Mouse (Mus musculus): ENCODE data around the gene Hspb1. TPM values are rescaled to one million over a fixed set of nuclear protein-coding genes. Genes with fewer than 3 reads are reported as not detected.
A peak's percentile ranks its signal among the peaks of the same experiment; 100 is the strongest.

Hspb1 gene
- polyA plus RNA-seq (2014; fragmentation: Nextera tagmentation; extraction: Ambion mirVana), result 27.3 and 38.2 TPM in 2 replicates

DNA sequence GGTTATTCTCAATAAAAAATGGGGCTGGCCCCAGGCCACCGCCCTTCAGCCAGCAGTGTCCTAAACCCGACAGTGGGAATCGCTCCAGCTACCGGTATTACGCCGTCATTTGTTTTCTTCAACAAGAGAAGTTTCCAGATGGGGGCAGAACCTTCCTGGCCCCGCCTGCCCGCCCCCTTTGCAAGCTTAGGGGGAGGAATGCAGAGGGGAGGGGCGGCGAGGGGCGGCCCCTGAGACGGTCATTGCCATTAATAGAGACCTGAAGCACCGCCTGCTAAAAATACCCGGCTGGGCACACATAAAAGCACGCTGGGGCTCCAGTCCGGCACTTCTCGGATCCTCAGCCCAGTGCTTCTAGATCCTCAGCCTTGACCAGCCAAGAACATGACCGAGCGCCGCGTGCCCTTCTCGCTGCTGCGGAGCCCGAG, at the start of gene Hspb1:
Gene Hspb1, plus strand, starts transcription at position 245 of the 428 bp plus-strand sequence.
- Histone ChIP-seq H3K9me3 (replicated peaks; ENCODE audit: control insufficient read depth, low read length) (no peaks in the 10 kb centered on the region), H3K4me1 (ENCODE audit: control insufficient read depth, insufficient read depth, low read length) (no peaks in the 10 kb centered on the region; the same call in 1 of the 2 replicates), H3K4me3 (ENCODE audit: low read depth, low read length) (peak within 1 kb of the TSS; percentile 23), H3K27me3 (ENCODE audit: control insufficient read depth, insufficient read depth, low read length) (peaks cover 13% of the 10 kb centered on the region), H3K4me2 (ENCODE audit: low read depth, low read length) (peak within 1 kb of the TSS; percentile 42), H3K9ac (replicated peaks; ENCODE audit: low read length) (peak within 1 kb of the TSS; percentile 22; the same call in 1 of the 2 replicates), H3K36me3 (replicated peaks; ENCODE audit: control insufficient read depth, insufficient read depth, low read depth, low read length) (no peaks in the 10 kb centered on the region), H3K27ac (replicated peaks; ENCODE audit: low read depth, low read length) (no peak within 1 kb of the TSS)
- peak; percentile 59 for DNase-seq (ENCODE audit: low spot score)
- no peak for ATAC-seq (replicated peaks; ENCODE audit: insufficient number of reproducible peaks, low FRiP score, low TSS enrichment, low read depth)
- WGBS, result 2% methylated on average over 24 of the region's 24 CpGs

- no peak for ATAC-seq (replicated peaks; ENCODE audit: insufficient number of reproducible peaks, low FRiP score, low TSS enrichment, low read depth)
Observed at GRCm38 (mm10) chr5:135841651-135842050, 46.1 kb upstream of the Hspb1 start.

DNA sequence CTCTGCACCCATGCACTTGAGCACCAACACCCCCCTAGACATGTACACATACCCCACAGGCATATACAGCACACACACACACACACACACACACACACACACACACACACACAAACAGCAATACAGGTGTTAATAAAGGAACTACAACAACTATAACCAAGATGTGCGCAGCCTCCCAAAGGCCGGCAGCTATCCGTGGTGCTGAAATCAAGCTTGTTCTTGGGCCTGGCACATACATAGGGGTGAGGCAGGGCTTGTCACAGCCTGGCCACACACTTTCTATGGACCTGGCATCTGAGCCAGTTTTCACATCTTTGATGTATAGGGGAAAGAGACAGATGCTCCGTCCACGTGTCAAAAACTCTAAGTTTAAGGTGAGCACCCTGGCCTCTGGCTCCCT, 44.3 kb upstream of the Hspb1 start:
- DNase-seq (ENCODE audit: low spot score) (peak; percentile 83), ATAC-seq (replicated peaks; ENCODE audit: insufficient number of reproducible peaks, low FRiP score, low TSS enrichment, low read depth) (no peak)
- Histone ChIP-seq H3K4me2 (ENCODE audit: low read depth, low read length) (no peak overlapping the region), H3K9ac (replicated peaks; ENCODE audit: low read length) (no peak overlapping the region), H3K36me3 (replicated peaks; ENCODE audit: control insufficient read depth, insufficient read depth, low read depth, low read length) (no peaks in the 10 kb centered on the region), H3K4me1 (ENCODE audit: control insufficient read depth, insufficient read depth, low read length) (no peaks in the 10 kb centered on the region), H3K27ac (replicated peaks; ENCODE audit: low read depth, low read length) (no peak overlapping the region), H3K9me3 (replicated peaks; ENCODE audit: control insufficient read depth, low read length) (no peaks in the 10 kb centered on the region), H3K4me3 (ENCODE audit: low read depth, low read length) (no peak overlapping the region), H3K27me3 (ENCODE audit: control insufficient read depth, insufficient read depth, low read length) (no peaks in the 10 kb centered on the region)
- WGBS, result 31% methylated on average over 5 of the region's 5 CpGs

More at GRCm38 (mm10) chr5:135841651-135842050, 46.1 kb upstream of the Hspb1 start:
- Histone ChIP-seq H3K4me2 (ENCODE audit: low read depth, low read length) (no peak overlapping the region), H3K9ac (replicated peaks; ENCODE audit: low read length) (no peak overlapping the region), H3K4me3 (ENCODE audit: low read depth, low read length) (no peak overlapping the region), H3K27ac (replicated peaks; ENCODE audit: low read depth, low read length) (no peak overlapping the region), H3K36me3 (replicated peaks; ENCODE audit: control insufficient read depth, insufficient read depth, low read depth, low read length) (no peaks in the 10 kb centered on the region), H3K4me1 (ENCODE audit: control insufficient read depth, insufficient read depth, low read length) (no peaks in the 10 kb centered on the region), H3K9me3 (replicated peaks; ENCODE audit: control insufficient read depth, low read length) (no peaks in the 10 kb centered on the region), H3K27me3 (ENCODE audit: control insufficient read depth, insufficient read depth, low read length) (no peaks in the 10 kb centered on the region)
- 79% methylated on average over 6 of the region's 6 CpGs for WGBS
- DNase-seq (ENCODE audit: low spot score), result no peak

- Histone ChIP-seq H3K4me1 (ENCODE audit: control insufficient read depth, insufficient read depth, low read length) (no peaks in the 10 kb centered on the region), H3K36me3 (replicated peaks; ENCODE audit: control insufficient read depth, insufficient read depth, low read depth, low read length) (no peaks in the 10 kb centered on the region), H3K9ac (replicated peaks; ENCODE audit: low read length) (no peak overlapping the region), H3K4me3 (ENCODE audit: low read depth, low read length) (no peak overlapping the region), H3K4me2 (ENCODE audit: low read depth, low read length) (no peak overlapping the region), H3K9me3 (replicated peaks; ENCODE audit: control insufficient read depth, low read length) (no peaks in the 10 kb centered on the region), H3K27me3 (ENCODE audit: control insufficient read depth, insufficient read depth, low read length) (peaks cover 2% of the 10 kb centered on the region; the same call in 1 of the 2 replicates), H3K27ac (replicated peaks; ENCODE audit: low read depth, low read length) (no peak overlapping the region)
- 78% methylated on average over 13 of the region's 13 CpGs for WGBS
- no peak for ATAC-seq (replicated peaks; ENCODE audit: insufficient number of reproducible peaks, low FRiP score, low TSS enrichment, low read depth)
- DNase-seq (ENCODE audit: low spot score), result no peak
Observed at GRCm38 (mm10) chr5:135845676-135846320, 41.9 kb upstream of the Hspb1 start.

DNA sequence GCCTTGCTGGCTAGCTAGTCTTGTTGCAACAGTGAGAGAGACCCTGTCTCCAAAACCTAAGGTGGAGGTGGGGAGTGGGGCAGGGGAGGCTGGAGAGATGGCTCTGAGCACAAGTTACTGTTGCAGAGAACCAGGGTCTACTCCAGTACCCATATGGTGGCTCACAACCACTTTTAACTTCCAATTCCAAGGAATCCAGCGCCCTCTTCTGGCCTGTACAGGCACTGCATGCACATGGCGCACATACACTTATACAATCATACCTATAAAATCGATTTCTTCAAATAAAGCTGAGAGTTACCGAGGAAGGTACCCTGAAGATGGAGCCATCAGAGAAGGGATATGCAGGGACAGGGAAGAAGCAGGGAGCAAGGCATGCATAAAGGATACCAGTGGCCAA, 40.3 kb upstream of the Hspb1 start:
- no peak overlapping the region for H3K27ac ChIP-seq (replicated peaks; ENCODE audit: low read depth, low read length)
- DNase-seq (ENCODE audit: low spot score) (no peak), ATAC-seq (replicated peaks; ENCODE audit: insufficient number of reproducible peaks, low FRiP score, low TSS enrichment, low read depth) (no peak)
- no peaks in the 10 kb centered on the region for H3K9me3 ChIP-seq (replicated peaks; ENCODE audit: control insufficient read depth, low read length)
- H3K4me1 ChIP-seq (ENCODE audit: control insufficient read depth, insufficient read depth, low read length), result peaks cover 4% of the 10 kb centered on the region; the same call in 1 of the 2 replicates
- H3K36me3 ChIP-seq (replicated peaks; ENCODE audit: control insufficient read depth, insufficient read depth, low read depth, low read length), result no peaks in the 10 kb centered on the region
- no peak overlapping the region for H3K9ac ChIP-seq (replicated peaks; ENCODE audit: low read length)
- WGBS, result 72% methylated on average over 4 of the region's 4 CpGs
- H3K27me3 ChIP-seq (ENCODE audit: control insufficient read depth, insufficient read depth, low read length), result peaks cover 16% of the 10 kb centered on the region
- H3K4me3 ChIP-seq (ENCODE audit: low read depth, low read length), result no peak overlapping the region
- H3K4me2 ChIP-seq (ENCODE audit: low read depth, low read length), result no peak overlapping the region

- H3K9me3 ChIP-seq (replicated peaks; ENCODE audit: control insufficient read depth, low read length), result no peaks in the 10 kb centered on the region
- peaks cover 4% of the 10 kb centered on the region; the same call in 1 of the 2 replicates for H3K4me1 ChIP-seq (ENCODE audit: control insufficient read depth, insufficient read depth, low read length)
- ATAC-seq (replicated peaks; ENCODE audit: insufficient number of reproducible peaks, low FRiP score, low TSS enrichment, low read depth) (no peak), DNase-seq (ENCODE audit: low spot score) (no peak)
- no peak overlapping the region for H3K27ac ChIP-seq (replicated peaks; ENCODE audit: low read depth, low read length)
- H3K27me3 ChIP-seq (ENCODE audit: control insufficient read depth, insufficient read depth, low read length), result peaks cover 20% of the 10 kb centered on the region
- no peak overlapping the region for H3K4me3 ChIP-seq (ENCODE audit: low read depth, low read length)
- no peaks in the 10 kb centered on the region for H3K36me3 ChIP-seq (replicated peaks; ENCODE audit: control insufficient read depth, insufficient read depth, low read depth, low read length)
- H3K9ac ChIP-seq (replicated peaks; ENCODE audit: low read length), result no peak overlapping the region
- 87% methylated on average over 3 of the region's 3 CpGs for WGBS
- H3K4me2 ChIP-seq (ENCODE audit: low read depth, low read length), result no peak overlapping the region
Observed at GRCm38 (mm10) chr5:135847881-135848280, 39.8 kb upstream of the Hspb1 start.

DNA sequence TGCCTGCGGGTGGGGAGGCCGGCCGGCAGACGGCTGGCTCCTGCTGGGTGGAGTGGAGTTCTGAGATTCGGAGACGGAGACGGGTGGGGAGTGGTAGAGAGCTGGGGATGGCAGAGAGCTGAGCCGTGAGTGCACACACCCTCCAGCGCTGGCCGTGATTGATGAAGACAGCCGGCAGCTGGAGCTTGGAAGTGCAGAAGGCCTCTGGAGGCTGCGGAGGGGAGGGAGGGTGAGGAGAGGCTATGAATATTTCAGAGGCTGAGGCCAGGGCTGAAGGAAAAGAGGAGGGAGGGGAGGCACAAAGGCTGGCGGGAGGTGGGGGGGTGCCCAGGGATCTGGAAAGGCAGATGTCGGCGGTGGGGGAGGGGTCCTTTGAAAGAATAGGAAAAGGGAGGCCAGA, 36.7 kb upstream of the Hspb1 start:
- Histone ChIP-seq H3K4me1 (ENCODE audit: control insufficient read depth, insufficient read depth, low read length) (peaks cover 4% of the 10 kb centered on the region; the same call in 1 of the 2 replicates), H3K4me2 (ENCODE audit: low read depth, low read length) (no peak overlapping the region), H3K27me3 (ENCODE audit: control insufficient read depth, insufficient read depth, low read length) (peaks cover 32% of the 10 kb centered on the region), H3K9ac (replicated peaks; ENCODE audit: low read length) (no peak overlapping the region), H3K4me3 (ENCODE audit: low read depth, low read length) (no peak overlapping the region), H3K9me3 (replicated peaks; ENCODE audit: control insufficient read depth, low read length) (no peaks in the 10 kb centered on the region), H3K27ac (replicated peaks; ENCODE audit: low read depth, low read length) (no peak overlapping the region), H3K36me3 (replicated peaks; ENCODE audit: control insufficient read depth, insufficient read depth, low read depth, low read length) (no peaks in the 10 kb centered on the region)
- 2% methylated on average over 15 of the region's 15 CpGs for WGBS
- DNase-seq (ENCODE audit: low spot score) (peak; percentile 65), ATAC-seq (replicated peaks; ENCODE audit: insufficient number of reproducible peaks, low FRiP score, low TSS enrichment, low read depth) (peak; percentile 86)

DNA sequence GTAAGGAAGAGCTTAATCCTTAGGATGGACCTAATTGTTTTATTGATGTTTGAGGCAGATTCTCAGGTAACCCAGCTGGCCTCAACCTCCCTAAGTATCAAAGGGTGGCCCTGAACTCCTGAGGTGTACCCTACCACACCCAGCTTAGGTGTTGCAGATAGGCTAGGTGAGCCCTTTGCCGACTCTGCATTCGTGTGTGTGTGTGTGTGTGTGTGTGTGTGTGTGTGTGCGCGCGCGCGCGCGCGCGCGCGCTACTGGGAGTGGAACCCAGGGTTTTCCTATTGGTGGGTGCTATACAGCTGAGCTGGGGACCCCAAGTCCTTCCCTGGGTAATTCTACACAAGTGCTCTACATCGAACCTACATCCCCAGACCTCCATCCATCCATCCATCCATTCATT, 36.2 kb upstream of the Hspb1 start:
- peaks cover 4% of the 10 kb centered on the region; the same call in 1 of the 2 replicates for H3K4me1 ChIP-seq (ENCODE audit: control insufficient read depth, insufficient read depth, low read length)
- no peaks in the 10 kb centered on the region for H3K36me3 ChIP-seq (replicated peaks; ENCODE audit: control insufficient read depth, insufficient read depth, low read depth, low read length)
- ATAC-seq (replicated peaks; ENCODE audit: insufficient number of reproducible peaks, low FRiP score, low TSS enrichment, low read depth) (no peak), DNase-seq (ENCODE audit: low spot score) (no peak)
- no peak overlapping the region for H3K27ac ChIP-seq (replicated peaks; ENCODE audit: low read depth, low read length)
- peaks cover 37% of the 10 kb centered on the region for H3K27me3 ChIP-seq (ENCODE audit: control insufficient read depth, insufficient read depth, low read length)
- H3K4me3 ChIP-seq (ENCODE audit: low read depth, low read length), result no peak overlapping the region
- no peak overlapping the region for H3K9ac ChIP-seq (replicated peaks; ENCODE audit: low read length)
- H3K4me2 ChIP-seq (ENCODE audit: low read depth, low read length), result no peak overlapping the region
- H3K9me3 ChIP-seq (replicated peaks; ENCODE audit: control insufficient read depth, low read length), result no peaks in the 10 kb centered on the region
- WGBS, result 2% methylated on average over 14 of the region's 14 CpGs

All from embryonic facial prominence, embryonic 11.5 days (tissue).